Mouse (Mus musculus) left cerebral cortex, adult 2 months (tissue): ENCODE data around the gene Taar1. TPM values are rescaled to one million over a fixed set of nuclear protein-coding genes. Genes with fewer than 3 reads are reported as not detected.

Experiments used
- DNase-seq, 2 experiments: peaks; one replicate each; pipeline ENCODE4 v3.0.0; 2021 to 2022; ENCODE audit warnings: low spot score in 2 of 2, mixed read lengths in 1 of 2; ENCODE audit errors: extremely low spot score in 1 of 2
- H3K27ac ChIP-seq: fragments of 200-600 bp; 2 replicates; pipeline ENCODE4 v1.8.1; 2022
- H3K4me3 ChIP-seq: fragments of 200-600 bp; 2 replicates; pipeline ENCODE4 v1.8.1; 2022
- CTCF ChIP-seq: fragments of 200-600 bp; IDR thresholded peaks from 2 replicates; pipeline ENCODE4 v1.8.1; 2022; ENCODE audit warnings: antibody characterized with exemption, mild to moderate bottlenecking, moderate library complexity
- intact Hi-C: fragments of 180-260 bp; cut with DNase I; formaldehyde crosslinking; loops from one replicate; pipeline ENCODE4 v1.15.1; 2025
- long read RNA-seq, 2 experiments: library from polyadenylated mRNA; stranded (forward); transcript quantifications; one replicate each; pipeline ENCODE4 v2.0.0; 2021; ENCODE audit warnings: borderline mapping rate in 2 of 2
- total RNA-seq, 2 experiments: library from RNA; stranded (reverse); gene quantifications; 2 replicates each; pipeline ENCODE4 v1.2.3; 2021

Gene Taar1
- total RNA-seq, result not detected
- long read RNA-seq, experiment 1, result 0 reads
- long read RNA-seq, experiment 2, result 0 reads

GRCm38 (mm10) chr10:23920056-23920455 lies at the start of gene Taar1:
TSS of gene Taar1 (plus strand) at chr10:23920356.
- DNase-seq, result no peak
- no peak for TF ChIP-seq CTCF
- Histone ChIP-seq H3K4me3 (no peak within 1 kb of the TSS), H3K27ac (no peak within 1 kb of the TSS)
- intact Hi-C loops, result no loop called here

GRCm38 (mm10) chr10:23880695-23881094 lies 39.5 kb upstream of the Taar1 start:
- peak; percentile 40 for TF ChIP-seq CTCF
- DNase-seq, result no peak
- no peak overlapping the region for H3K27ac ChIP-seq
- intact Hi-C loops, result no loop called here
- H3K4me3 ChIP-seq, result no peak overlapping the region

GRCm38 (mm10) chr10:23884910-23885309 lies 35.2 kb upstream of the Taar1 start:
- intact Hi-C loops, result no loop called here
- no peak for TF ChIP-seq CTCF
- H3K27ac ChIP-seq, result no peak overlapping the region
- no peak for DNase-seq
- H3K4me3 ChIP-seq, result no peak overlapping the region

- TF ChIP-seq CTCF, result no peak
These were observed 34.1 kb upstream of the Taar1 start for GRCm38 (mm10) chr10:23886060-23886459.

GRCm38 (mm10) chr10:23892987-23893386 lies 27.2 kb upstream of the Taar1 start:
- no peak for DNase-seq
- TF ChIP-seq CTCF, result no peak
- Histone ChIP-seq H3K27ac (no peak overlapping the region), H3K4me3 (no peak overlapping the region)
- intact Hi-C loops, result no loop called here

More at GRCm38 (mm10) chr10:23886060-23886459, 34.1 kb upstream of the Taar1 start:
- intact Hi-C loops, result no loop called here
- DNase-seq, result no peak
- no peak overlapping the region for H3K27ac ChIP-seq
- no peak overlapping the region for H3K4me3 ChIP-seq

GRCm38 (mm10) chr10:23894601-23895349 lies 25.4 kb upstream of the Taar1 start, which contains the start of gene Vnn1:
TSS of gene Vnn1 (plus strand) at chr10:23894688.
- H3K4me3 ChIP-seq, result peak within 1 kb of the TSS; percentile 17
- DNase-seq, result no peak
- no peak for TF ChIP-seq CTCF
- intact Hi-C loops, result no loop called here
- H3K27ac ChIP-seq, result no peak within 1 kb of the TSS

- TF ChIP-seq CTCF, result no peak
- intact Hi-C loops, result no loop called here
These were observed 24.8 kb upstream of the Taar1 start for GRCm38 (mm10) chr10:23895376-23895775.

GRCm38 (mm10) chr10:23901119-23901518 lies 19.0 kb upstream of the Taar1 start:
- no peak for DNase-seq
- intact Hi-C loops, result no loop called here
- Histone ChIP-seq H3K4me3 (no peak overlapping the region), H3K27ac (no peak overlapping the region)
- TF ChIP-seq CTCF, result no peak

More at GRCm38 (mm10) chr10:23895376-23895775, 24.8 kb upstream of the Taar1 start:
- Histone ChIP-seq H3K4me3 (no peak overlapping the region), H3K27ac (no peak overlapping the region)
- no peak for DNase-seq

DNA sequence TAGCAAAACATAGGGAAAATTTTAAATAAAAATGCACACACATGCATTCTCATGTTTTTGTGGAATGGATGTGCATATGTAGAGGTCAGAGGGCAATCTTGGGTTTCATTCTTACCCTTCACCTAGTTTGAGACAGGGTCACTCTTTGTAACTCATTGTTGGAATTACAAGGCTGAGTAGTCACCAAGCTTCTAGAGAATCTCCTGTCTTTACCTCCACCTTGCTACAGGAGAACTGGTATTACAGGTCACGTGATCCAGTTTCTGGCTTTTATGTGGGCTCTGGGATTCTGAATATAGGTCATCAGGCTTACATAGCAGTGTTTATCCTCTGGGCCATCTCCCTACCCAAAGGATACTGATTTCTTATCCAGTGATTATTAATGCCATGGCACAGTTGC lies 14.5 kb upstream of the Taar1 start:
- intact Hi-C loops, result no loop called here
- Histone ChIP-seq H3K27ac (no peak overlapping the region), H3K4me3 (no peak overlapping the region)
- no peak for DNase-seq
- TF ChIP-seq CTCF, result no peak

DNA sequence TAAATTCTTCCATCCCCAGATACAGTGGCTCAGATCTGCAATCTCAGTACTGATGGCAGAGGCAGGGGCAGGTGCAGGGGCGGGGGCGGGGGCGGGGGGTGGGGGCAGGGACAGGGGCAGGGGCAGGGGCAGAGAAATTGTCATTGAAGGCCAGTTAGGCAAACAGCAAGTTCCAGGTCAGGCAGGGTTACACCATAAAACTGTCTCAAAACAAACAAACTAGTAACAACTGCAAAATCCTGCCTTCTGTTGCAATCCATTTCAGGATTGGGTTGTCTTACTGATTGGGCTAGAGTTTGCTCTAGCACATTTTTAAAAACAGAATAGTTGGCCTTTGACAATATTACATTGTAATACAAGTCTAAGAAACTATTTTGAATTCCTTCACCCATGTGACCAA lies 2.3 kb downstream of the Taar1 start:
- intact Hi-C loops, result no loop called here
- H3K27ac ChIP-seq, result no peak overlapping the region
- DNase-seq, result no peak
- H3K4me3 ChIP-seq, result no peak overlapping the region
- TF ChIP-seq CTCF, result no peak

GRCm38 (mm10) chr10:23923941-23924340 lies 3.8 kb downstream of the Taar1 start:
- intact Hi-C loops, result no loop called here
- TF ChIP-seq CTCF, result no peak
- Histone ChIP-seq H3K27ac (no peak overlapping the region), H3K4me3 (no peak overlapping the region)
- DNase-seq, result no peak

DNA sequence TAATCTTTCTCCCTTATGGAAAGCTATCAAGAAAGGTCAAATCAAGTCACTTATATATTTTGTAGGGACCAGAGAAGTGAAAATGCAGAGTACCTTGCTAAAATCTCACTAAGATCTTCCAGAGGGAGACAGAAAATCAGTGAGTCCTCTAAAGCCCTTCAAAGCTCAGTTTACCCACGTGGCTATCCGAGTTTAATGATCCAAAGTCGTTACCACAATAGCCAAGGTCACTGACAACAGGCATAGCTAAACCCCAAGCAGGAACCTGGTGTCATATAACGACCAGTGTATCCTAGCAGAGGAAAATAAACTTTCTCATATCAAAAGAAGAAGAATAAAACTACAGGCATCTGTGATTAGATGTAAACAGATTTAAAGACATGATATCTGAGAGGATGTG lies 17.5 kb downstream of the Taar1 start:
- H3K4me3 ChIP-seq, result no peak overlapping the region
- TF ChIP-seq CTCF, result no peak
- no peak overlapping the region for H3K27ac ChIP-seq
- DNase-seq, result no peak
- intact Hi-C loops, result no loop called here

DNA sequence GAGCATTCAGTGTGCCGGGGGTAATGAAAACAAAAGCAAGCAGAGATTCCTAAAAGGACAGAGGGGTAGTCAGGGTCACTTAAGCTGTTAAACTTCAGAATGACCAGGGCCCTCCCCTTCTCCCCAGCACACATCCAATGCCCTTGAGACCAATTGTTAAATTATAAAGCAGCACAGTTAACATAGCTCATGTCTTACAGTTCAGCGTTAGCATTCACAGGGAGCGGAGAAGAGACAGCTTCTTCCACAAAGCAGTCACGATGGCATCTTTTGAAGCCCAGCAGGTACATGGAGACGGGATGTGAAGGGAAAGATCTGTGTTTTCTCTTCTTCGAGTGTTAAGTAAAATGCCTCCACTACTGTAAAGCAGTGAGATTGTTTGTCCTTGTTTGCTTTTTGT lies 18.2 kb downstream of the Taar1 start, which contains the start of gene Taar2:
TSS of gene Taar2 (plus strand) at position 261 of the 400 bp plus-strand sequence.
- no peak for TF ChIP-seq CTCF
- intact Hi-C loops, result no loop called here
- DNase-seq, result no peak
- Histone ChIP-seq H3K27ac (no peak within 1 kb of the TSS), H3K4me3 (no peak within 1 kb of the TSS)
